Mouse (Mus musculus) limb, embryonic 13.5 days (tissue): Measurements from ENCODE around the gene Trpv2. TPM values are rescaled to one million over a fixed set of nuclear protein-coding genes. Genes with fewer than 3 reads are reported as not detected.
A peak's percentile ranks its signal among the peaks of the same experiment; 100 is the strongest.

Experiments used
- ATAC-seq: fragments of 200-750 bp; cut with Nextera tagmentation; 2 replicates; pipeline ENCODE4 v1.8.0; 2017; ENCODE audit warnings: low read depth, moderate number of reproducible peaks, moderate TSS enrichment; ENCODE audit not compliant: low FRiP score
- H3K27ac ChIP-seq: fragments of 300-500 bp; sonication (generic); 2 replicates; pipeline ENCODE4 v1.5.1; 2015; ENCODE audit warnings: inconsistent platforms, mild to moderate bottlenecking, moderate library complexity
- H3K27me3 ChIP-seq: fragments of 300-500 bp; sonication (generic); 2 replicates; pipeline ENCODE4 v1.6.1; 2015; ENCODE audit warnings: mild to moderate bottlenecking, inconsistent platforms
- H3K36me3 ChIP-seq: fragments of 300-500 bp; sonication (generic); 2 replicates; pipeline ENCODE4 v1.6.1; 2015; ENCODE audit warnings: inconsistent platforms, mild to moderate bottlenecking, moderate library complexity
- H3K4me1 ChIP-seq: fragments of 300-500 bp; sonication (generic); 2 replicates; pipeline ENCODE4 v1.6.1; 2015; ENCODE audit warnings: inconsistent platforms
- H3K4me2 ChIP-seq: fragments of 300-500 bp; sonication (generic); replicated peaks from 2 replicates; pipeline ENCODE4 v1.6.1; 2015; ENCODE audit warnings: inconsistent platforms, mild to moderate bottlenecking, moderate library complexity
- H3K4me3 ChIP-seq: fragments of 300-500 bp; sonication (generic); 2 replicates; pipeline ENCODE4 v1.5.1; 2015; ENCODE audit warnings: moderate library complexity, mild to moderate bottlenecking, inconsistent platforms
- H3K9ac ChIP-seq: fragments of 300-500 bp; sonication (generic); 2 replicates; pipeline ENCODE4 v1.6.1; 2015; ENCODE audit warnings: mild to moderate bottlenecking, inconsistent platforms
- H3K9me3 ChIP-seq: fragments of 300-500 bp; sonication (generic); 2 replicates; pipeline ENCODE4 v1.6.1; 2016; ENCODE audit warnings: inconsistent platforms
- WGBS: fragments of 180-500 bp; shearing (Covaris S2); methylation state at CpG from one replicate; pipeline ENCODE4 v1.1.7; 2015; 5-methylcytosine and 5-hydroxymethylcytosine counted together
- polyA plus RNA-seq: library from polyadenylated mRNA; unstranded; fragments of >200 nt; fragmentation: Nextera tagmentation; extraction: Ambion mirVana; gene quantifications from 2 replicates; pipeline ENCODE4 v1.2.1, GENCODE M21; 2015

Trpv2 gene
- polyA plus RNA-seq, 1 experiment from 2014 or later, result 2.4 TPM

DNA sequence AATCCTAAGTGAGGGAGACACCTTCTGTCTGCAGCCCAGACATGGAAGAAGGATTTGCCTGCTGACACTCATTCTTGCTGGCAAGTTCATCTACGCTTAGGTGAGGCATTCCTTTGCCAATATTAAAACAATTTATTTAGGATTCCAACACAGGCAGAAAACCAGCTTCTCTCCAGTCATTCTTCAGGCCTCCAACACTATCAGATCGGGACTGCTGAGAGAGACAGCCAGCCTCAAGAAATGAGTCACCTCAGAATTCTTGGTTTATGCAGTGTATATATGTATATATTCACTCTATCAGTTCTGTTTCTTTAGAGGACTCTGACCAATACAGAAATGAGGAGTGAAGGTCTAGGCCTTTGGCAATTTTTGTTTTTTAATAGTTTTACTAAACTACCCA, 10.7 kb upstream of the Trpv2 start:
- Histone ChIP-seq H3K27ac (no peak overlapping the region), H3K9me3 (no peaks in the 10 kb centered on the region), H3K4me2 (no peak overlapping the region), H3K4me3 (no peak overlapping the region), H3K36me3 (no peaks in the 10 kb centered on the region), H3K4me1 (peaks cover 2% of the 10 kb centered on the region; the same call in 1 of the 2 replicates), H3K27me3 (no peaks in the 10 kb centered on the region), H3K9ac (no peak overlapping the region)
- no peak for ATAC-seq
- 85% methylated on average over 2 of the region's 2 CpGs for WGBS

DNA sequence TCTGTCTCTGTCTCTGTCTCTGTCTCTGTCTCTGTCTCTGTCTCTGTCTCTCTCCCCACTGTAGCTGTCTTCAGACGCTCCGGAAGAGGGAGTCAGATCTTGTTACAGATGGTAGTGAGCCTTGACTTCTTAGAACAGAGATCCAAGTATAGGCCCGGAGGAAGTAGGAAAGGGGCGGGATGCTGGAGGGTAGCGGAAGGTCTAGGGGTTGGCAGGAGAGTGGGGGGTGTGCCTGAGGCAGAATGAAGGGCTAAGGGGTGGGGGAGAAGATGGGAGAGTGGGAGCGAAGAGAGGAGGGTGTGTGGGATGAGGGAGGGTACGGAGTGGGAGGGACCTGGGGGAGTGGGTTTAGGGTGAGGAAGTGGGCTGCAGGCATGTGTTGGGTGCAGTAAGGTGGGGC, 8.5 kb upstream of the Trpv2 start:
- peaks cover 2% of the 10 kb centered on the region; the same call in 1 of the 2 replicates for H3K4me1 ChIP-seq
- 68% methylated on average over 7 of the region's 7 CpGs for WGBS
- no peaks in the 10 kb centered on the region for H3K36me3 ChIP-seq
- no peak overlapping the region for H3K4me2 ChIP-seq
- H3K9ac ChIP-seq, result no peak overlapping the region
- no peak overlapping the region for H3K4me3 ChIP-seq
- no peaks in the 10 kb centered on the region for H3K9me3 ChIP-seq
- H3K27me3 ChIP-seq, result no peaks in the 10 kb centered on the region
- no peak for ATAC-seq
- no peak overlapping the region for H3K27ac ChIP-seq

DNA sequence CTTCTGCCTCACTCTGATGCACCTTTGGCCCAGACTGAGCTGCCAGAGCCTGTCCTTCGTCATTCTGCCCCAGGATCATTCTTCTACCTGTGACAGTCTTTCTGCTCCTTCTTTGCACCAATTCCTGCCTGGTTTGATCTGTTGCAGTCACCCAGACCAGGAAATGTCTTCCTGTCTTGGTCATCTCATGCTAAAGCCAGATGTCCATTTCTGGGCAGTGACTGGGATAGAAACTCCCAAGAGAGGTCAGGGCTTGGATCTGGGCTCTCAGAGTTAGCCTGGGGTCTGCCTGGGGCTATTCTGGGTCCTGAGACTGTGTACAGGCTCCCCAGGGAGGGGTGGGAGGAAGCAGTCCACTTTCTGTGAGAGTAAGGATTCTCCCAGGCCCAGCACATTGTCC, 8.1 kb upstream of the Trpv2 start:
- no peak overlapping the region for H3K27ac ChIP-seq
- no peak overlapping the region for H3K4me2 ChIP-seq
- H3K4me1 ChIP-seq, result no peaks in the 10 kb centered on the region
- 57% methylated on average over 1 of the region's 1 CpGs for WGBS
- no peaks in the 10 kb centered on the region for H3K9me3 ChIP-seq
- no peaks in the 10 kb centered on the region for H3K27me3 ChIP-seq
- H3K9ac ChIP-seq, result no peak overlapping the region; the same call in 1 of the 2 replicates
- H3K4me3 ChIP-seq, result no peak overlapping the region
- no peak for ATAC-seq
- H3K36me3 ChIP-seq, result no peaks in the 10 kb centered on the region

- 68% methylated on average over 3 of the region's 3 CpGs for WGBS
- Histone ChIP-seq H3K4me3 (no peak overlapping the region), H3K27ac (no peak overlapping the region), H3K4me2 (no peak overlapping the region), H3K4me1 (no peaks in the 10 kb centered on the region), H3K9me3 (no peaks in the 10 kb centered on the region), H3K9ac (no peak overlapping the region), H3K36me3 (no peaks in the 10 kb centered on the region), H3K27me3 (no peaks in the 10 kb centered on the region)
- ATAC-seq, result no peak
Observed at GRCm38 (mm10) chr11:62568300-62568699, 6.0 kb upstream of the Trpv2 start.

GRCm38 (mm10) chr11:62574703-62575085, 408 bp downstream of the Trpv2 start:
- peaks cover 13% of the 10 kb centered on the region for H3K27me3 ChIP-seq
- H3K4me2 ChIP-seq, result no peak overlapping the region
- no peak overlapping the region for H3K9ac ChIP-seq
- no peak for ATAC-seq
- H3K4me3 ChIP-seq, result no peak overlapping the region
- H3K9me3 ChIP-seq, result no peaks in the 10 kb centered on the region
- 85% methylated on average over 4 of the region's 4 CpGs for WGBS
- H3K36me3 ChIP-seq, result no peaks in the 10 kb centered on the region
- H3K27ac ChIP-seq, result no peak overlapping the region
- H3K4me1 ChIP-seq, result peaks cover 11% of the 10 kb centered on the region

DNA sequence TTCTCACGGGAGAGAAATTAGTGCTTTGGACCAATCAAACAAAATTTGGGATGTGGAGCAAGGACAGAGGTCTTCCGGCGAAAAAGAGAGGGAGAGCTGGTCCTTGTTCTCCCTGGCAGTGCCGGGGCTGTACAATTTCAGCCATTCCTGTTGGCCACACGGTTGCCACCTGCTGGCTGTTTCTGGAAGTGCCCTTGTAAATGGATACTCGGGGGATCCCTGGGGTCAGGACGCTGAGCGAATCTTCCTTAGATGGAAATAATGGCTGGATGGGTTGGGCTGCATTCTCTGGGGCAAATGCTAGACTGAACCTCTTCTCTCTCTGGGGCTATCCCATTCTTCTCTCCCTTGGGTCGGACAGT, 992 bp downstream of the Trpv2 start:
- Histone ChIP-seq H3K36me3 (no peaks in the 10 kb centered on the region), H3K27ac (no peak overlapping the region), H3K4me2 (peak overlapping the region; percentile 95), H3K9me3 (no peaks in the 10 kb centered on the region), H3K9ac (peak overlapping the region; percentile 59), H3K4me3 (peak overlapping the region; percentile 49), H3K4me1 (peaks cover 11% of the 10 kb centered on the region), H3K27me3 (peaks cover 13% of the 10 kb centered on the region)
- 1% methylated on average over 9 of the region's 9 CpGs for WGBS
- ATAC-seq, result peak; percentile 61; the same call in 1 of the 2 replicates

GRCm38 (mm10) chr11:62575659-62576438, 1.6 kb downstream of the Trpv2 start:
- peaks cover 11% of the 10 kb centered on the region for H3K4me1 ChIP-seq
- peak overlapping the region; percentile 59 for H3K9ac ChIP-seq
- no peaks in the 10 kb centered on the region for H3K9me3 ChIP-seq
- peaks cover 13% of the 10 kb centered on the region for H3K27me3 ChIP-seq
- peak overlapping the region; percentile 49 for H3K4me3 ChIP-seq
- H3K4me2 ChIP-seq, result peak overlapping the region; percentile 95
- H3K36me3 ChIP-seq, result no peaks in the 10 kb centered on the region
- no peak overlapping the region for H3K27ac ChIP-seq
- WGBS, result 6% methylated on average over 27 of the region's 27 CpGs
- ATAC-seq, result peak; percentile 40

- peak overlapping the region; percentile 49; the same call in 1 of the 2 replicates for H3K4me3 ChIP-seq
- 66% methylated on average over 16 of the region's 16 CpGs for WGBS
- ATAC-seq, result no peak
Observed at GRCm38 (mm10) chr11:62576530-62577152, 2.4 kb downstream of the Trpv2 start.

DNA sequence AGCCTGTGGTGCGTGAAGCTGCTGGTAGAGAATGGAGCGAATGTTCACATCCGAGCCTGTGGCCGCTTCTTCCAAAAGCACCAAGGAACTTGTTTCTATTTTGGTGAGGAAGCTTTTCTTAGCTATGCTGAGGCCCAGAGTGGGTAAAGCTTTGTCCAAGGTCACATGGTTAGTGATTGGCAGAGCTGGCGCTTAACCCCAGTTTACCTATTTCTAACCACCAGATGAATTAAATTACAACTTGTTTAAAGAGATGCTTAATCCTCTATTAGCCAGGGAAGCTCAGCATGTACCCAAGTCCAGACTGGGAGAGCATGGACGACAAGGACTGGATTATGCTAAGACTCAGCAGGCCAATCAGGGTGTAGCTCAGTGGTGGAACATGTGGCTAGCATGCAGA, 8.7 kb downstream of the Trpv2 start:
- Histone ChIP-seq H3K9me3 (no peaks in the 10 kb centered on the region), H3K4me2 (no peak overlapping the region), H3K36me3 (no peaks in the 10 kb centered on the region), H3K27me3 (no peaks in the 10 kb centered on the region), H3K27ac (no peak overlapping the region), H3K9ac (no peak overlapping the region), H3K4me3 (no peak overlapping the region), H3K4me1 (no peaks in the 10 kb centered on the region)
- 75% methylated on average over 6 of the region's 6 CpGs for WGBS
- no peak for ATAC-seq

More at GRCm38 (mm10) chr11:62576530-62577152, 2.4 kb downstream of the Trpv2 start:
- no peaks in the 10 kb centered on the region for H3K36me3 ChIP-seq
- peaks cover 13% of the 10 kb centered on the region for H3K27me3 ChIP-seq
- no peak overlapping the region for H3K27ac ChIP-seq
- H3K4me1 ChIP-seq, result peaks cover 11% of the 10 kb centered on the region
- H3K9ac ChIP-seq, result no peak overlapping the region
- H3K9me3 ChIP-seq, result no peaks in the 10 kb centered on the region
- peak overlapping the region; percentile 95 for H3K4me2 ChIP-seq

- Histone ChIP-seq H3K36me3 (no peaks in the 10 kb centered on the region), H3K9me3 (no peaks in the 10 kb centered on the region), H3K9ac (no peak overlapping the region), H3K27me3 (no peaks in the 10 kb centered on the region), H3K4me2 (no peak overlapping the region), H3K27ac (no peak overlapping the region), H3K4me3 (no peak overlapping the region), H3K4me1 (no peaks in the 10 kb centered on the region)
- 80% methylated on average over 9 of the region's 9 CpGs for WGBS
- no peak for ATAC-seq
Observed at GRCm38 (mm10) chr11:62584671-62585206, 10.5 kb downstream of the Trpv2 start.

DNA sequence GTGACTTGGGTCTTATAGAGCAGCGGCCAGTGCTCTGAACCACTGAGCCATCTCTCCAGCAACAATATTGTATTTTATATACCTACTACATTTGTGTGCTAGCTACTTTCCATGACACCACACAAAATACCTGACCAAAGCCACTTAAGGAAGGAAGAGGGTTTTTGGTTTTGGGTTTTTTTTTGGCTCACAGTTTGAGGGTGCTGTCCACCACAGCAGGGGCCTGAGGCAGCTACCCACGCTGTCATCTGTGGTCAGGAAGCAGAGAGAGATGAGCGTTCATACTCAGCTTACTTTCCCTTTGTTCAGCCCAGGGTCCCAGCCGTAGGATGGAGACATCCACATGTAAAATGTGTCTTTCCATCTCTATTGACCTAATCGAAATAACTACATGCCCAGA, 12.7 kb downstream of the Trpv2 start:
- H3K4me2 ChIP-seq, result no peak overlapping the region
- H3K4me1 ChIP-seq, result no peaks in the 10 kb centered on the region
- no peak overlapping the region for H3K27ac ChIP-seq
- H3K27me3 ChIP-seq, result no peaks in the 10 kb centered on the region
- H3K9me3 ChIP-seq, result no peaks in the 10 kb centered on the region
- H3K9ac ChIP-seq, result no peak overlapping the region
- 86% methylated on average over 5 of the region's 5 CpGs for WGBS
- no peak for ATAC-seq
- H3K4me3 ChIP-seq, result no peak overlapping the region
- no peaks in the 10 kb centered on the region for H3K36me3 ChIP-seq

DNA sequence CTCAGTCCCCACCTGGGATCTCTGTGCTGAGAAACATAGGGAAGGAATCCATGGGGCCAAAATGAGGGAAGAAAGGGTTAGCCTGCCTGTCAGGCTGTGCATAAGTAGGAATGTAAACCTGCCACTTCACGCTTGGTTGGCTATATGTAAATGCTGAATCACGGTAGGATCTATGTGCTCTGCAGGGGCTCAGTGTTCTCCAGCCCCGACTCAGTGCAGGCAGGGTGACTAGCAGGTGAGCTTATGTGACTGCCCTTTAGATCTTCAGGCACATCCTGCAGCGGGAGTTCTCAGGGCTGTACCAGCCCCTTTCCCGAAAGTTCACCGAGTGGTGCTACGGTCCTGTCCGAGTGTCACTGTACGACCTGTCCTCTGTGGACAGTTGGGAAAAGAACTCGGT, 15.1 kb downstream of the Trpv2 start:
- H3K27ac ChIP-seq, result no peak overlapping the region
- H3K9ac ChIP-seq, result no peak overlapping the region
- no peak for ATAC-seq
- H3K27me3 ChIP-seq, result no peaks in the 10 kb centered on the region
- 82% methylated on average over 10 of the region's 10 CpGs for WGBS
- H3K36me3 ChIP-seq, result no peaks in the 10 kb centered on the region
- H3K9me3 ChIP-seq, result no peaks in the 10 kb centered on the region
- peaks cover 4% of the 10 kb centered on the region; the same call in 1 of the 2 replicates for H3K4me1 ChIP-seq
- H3K4me2 ChIP-seq, result no peak overlapping the region
- H3K4me3 ChIP-seq, result no peak overlapping the region
